Mouse (Mus musculus): ENCODE data around the gene Cadm1.

GRCm38 (mm10) chr9:47892995-47893394 is 363.0 kb downstream of the Cadm1 start:
- TF ChIP-seq CTCF (IDR thresholded peaks at IDR 0.05) (no peak), EP300 (IDR thresholded peaks at IDR 0.05) (no peak)
